8 mouse cellular contexts compared by ENCODE assay signal in the genomic region with DNA sequence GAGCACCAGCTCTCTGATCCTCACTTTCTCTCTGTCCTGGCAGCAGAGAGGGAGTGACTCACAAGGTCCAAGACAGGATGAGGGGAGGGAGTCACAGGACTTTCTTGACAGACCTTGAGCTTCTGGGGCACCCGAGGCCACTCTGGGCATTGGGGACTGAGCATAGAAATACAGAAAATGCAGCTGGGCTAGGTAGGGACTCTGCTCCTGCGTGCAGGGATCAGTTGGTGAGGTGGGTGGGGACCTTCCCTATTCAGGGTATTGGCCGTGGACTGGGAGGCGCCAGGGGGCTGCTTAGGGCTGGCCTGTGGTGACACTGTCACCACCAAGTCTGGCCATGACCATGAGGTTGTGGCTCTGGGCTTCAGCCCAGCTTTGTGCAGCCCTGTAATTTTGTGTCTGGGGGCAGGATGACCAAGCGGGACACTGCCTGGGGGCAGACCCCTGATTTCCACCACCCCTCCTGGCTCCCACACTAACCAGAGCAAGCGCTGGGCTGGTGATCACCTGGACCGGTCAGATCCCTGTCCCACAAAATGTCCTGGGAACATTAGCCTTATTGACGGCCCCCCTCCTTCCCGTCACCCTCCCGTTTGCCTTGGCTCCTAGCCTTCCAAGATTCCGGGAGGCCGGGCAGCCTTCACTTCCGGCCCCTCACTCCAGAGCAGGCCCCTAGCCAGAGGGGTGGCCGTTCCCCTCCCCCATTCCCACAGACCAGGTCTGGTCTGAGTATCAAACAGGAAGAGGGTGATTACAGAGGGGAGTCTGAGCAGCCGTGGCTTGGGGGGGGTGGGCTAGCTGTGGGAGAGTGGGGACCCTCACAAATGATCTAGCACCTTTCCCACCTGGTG. TPM values are rescaled to one million over a fixed set of nuclear protein-coding genes. Genes with fewer than 3 reads are reported as not detected.
DNase-seq lines count a peak whose midpoint lies in the region; ATAC-seq and TF ChIP-seq lines count a peak whose summit lies in the region.

No protein-coding gene starts in this region.

- intact Hi-C loops in left cerebral cortex, adult 2 months (cut with DNase I): loop anchor here (5.0 kb wide), 1 partner anchor 1045 kb away; the partner anchor contains the start of gene Mecr

- H3K9me3 ChIP-seq in heart, embryonic 16.5 days (replicated peaks; ENCODE audit: control insufficient read depth, low read length): no peaks in the 10 kb centered on the region
- no peaks in the 10 kb centered on the region for H3K9me3 ChIP-seq in midbrain, embryonic 15.5 days

- peak overlapping the region; percentile 27 for H3K4me2 ChIP-seq in heart, embryonic 16.5 days (ENCODE audit: low read depth, low read length)
- H3K4me2 ChIP-seq in midbrain, embryonic 15.5 days: peak overlapping the region; percentile 28

- H3K27ac ChIP-seq in left cerebral cortex, adult 2 months: peak overlapping the region; percentile 44; the same call in 1 of the 2 replicates
- peak overlapping the region; percentile 68 for H3K27ac ChIP-seq in heart, embryonic 16.5 days (ENCODE audit: low read length)
- H3K27ac ChIP-seq in midbrain, embryonic 15.5 days: no peak overlapping the region

- no peaks in the 10 kb centered on the region for H3K27me3 ChIP-seq in heart, embryonic 16.5 days (ENCODE audit: control insufficient read depth, insufficient read depth, low read length)
- no peaks in the 10 kb centered on the region for H3K27me3 ChIP-seq in midbrain, embryonic 15.5 days (replicated peaks)

- peak overlapping the region; percentile 18; the same call in 1 of the 2 replicates for H3K9ac ChIP-seq in heart, embryonic 16.5 days (ENCODE audit: low read length)
- H3K9ac ChIP-seq in midbrain, embryonic 15.5 days: no peak overlapping the region

- 33% methylated on average over 15 of the region's 15 CpGs for WGBS in heart, embryonic 16.5 days
- WGBS in midbrain, embryonic 15.5 days: 36% methylated on average over 15 of the region's 15 CpGs

- H3K4me3 ChIP-seq in left cerebral cortex, adult 2 months: no peak overlapping the region
- H3K4me3 ChIP-seq in heart, embryonic 16.5 days (ENCODE audit: low read length): no peak overlapping the region
- H3K4me3 ChIP-seq in midbrain, embryonic 15.5 days: no peak overlapping the region

- peak; percentile 46 for ATAC-seq in heart, embryonic 16.5 days (replicated peaks; ENCODE audit: extremely low read depth, insufficient read depth, low FRiP score)
- ATAC-seq in midbrain, embryonic 15.5 days (replicated peaks): no peak
- no peak for ATAC-seq in erythroblast, adult 5-6 weeks (replicated peaks; ENCODE audit: low FRiP score, poor library complexity, severe bottlenecking)

- H3K4me1 ChIP-seq in heart, embryonic 16.5 days (ENCODE audit: control insufficient read depth, insufficient read depth, low read length): peaks cover 35% of the 10 kb centered on the region
- peaks cover 72% of the 10 kb centered on the region for H3K4me1 ChIP-seq in midbrain, embryonic 15.5 days

- no peak for DNase-seq in left cerebral cortex, adult 2 months (ENCODE audit: extremely low spot score in 1 of 2, low spot score in 2 of 2)
- no peak for DNase-seq in left cerebral cortex, adult 8-10 months (ENCODE audit: low spot score in 2 of 2)
- peak; percentile 64 to 77 for DNase-seq in kidney, postnatal 25 days
- no peak for DNase-seq in frontal cortex, postnatal 14 days (ENCODE audit: low spot score in 2 of 2)
- no peak for DNase-seq in urinary bladder, postnatal 25 days (ENCODE audit: low spot score)

- H3K36me3 ChIP-seq in heart, embryonic 16.5 days (ENCODE audit: control insufficient read depth, insufficient read depth): no peaks in the 10 kb centered on the region
- no peaks in the 10 kb centered on the region for H3K36me3 ChIP-seq in midbrain, embryonic 15.5 days (replicated peaks)

- TF ChIP-seq CTCF in left cerebral cortex, adult 2 months (IDR thresholded peaks at IDR 0.05): no peak

RNA-seq across cellular contexts. Expression of gene Sdc3, which starts 5.1 kb away (rescaled TPM):
- total RNA-seq in left cerebral cortex, adult 2 months (2021): 100 to 1,000 TPM; 136 to 167 TPM
- 100 to 1,000 TPM; 137 to 168 (median 159) TPM for total RNA-seq in left cerebral cortex, adult 8-10 months (2022)
- polyA plus RNA-seq in heart, embryonic 16.5 days (2015; fragmentation: Nextera tagmentation; extraction: Ambion mirVana): 19.9 and 21.3 TPM in 2 replicates
- polyA plus RNA-seq in midbrain, embryonic 15.5 days (2015; fragmentation: Nextera tagmentation; extraction: Ambion mirVana): 180 and 186 TPM in 2 replicates
- 6.1 and 24.7 TPM in 2 replicates for total RNA-seq in erythroblast, adult 5-6 weeks (2015; ENCODE audit: low replicate concordance)
- total RNA-seq in erythroblast, adult 5-6 weeks (2017; ENCODE audit: low replicate concordance): 4.7 and 13.3 TPM in 2 replicates

Comparison
In these comparisons a context has a peak if more than half of its experiments do, and no peak if none do; other contexts are left out.
1. DNase-seq: peak in kidney, postnatal 25 days (2 of 2); none in left cerebral cortex, adult 2 months (0 of 2), left cerebral cortex, adult 8-10 months (0 of 2), frontal cortex, postnatal 14 days (0 of 2) and urinary bladder, postnatal 25 days (single experiment).
2. RNA of gene Sdc3, which starts 5.1 kb away (total RNA-seq): 136 to 167 TPM in left cerebral cortex, adult 2 months and 137 to 168 TPM in left cerebral cortex, adult 8-10 months; 4.7 to 24.7 TPM in erythroblast, adult 5-6 weeks; every median in the first group is over 4 times any median in the second.